Mouse (Mus musculus): ENCODE measurements around the gene Klhdc7a. TPM values are rescaled to one million over a fixed set of nuclear protein-coding genes. Genes with fewer than 3 reads are reported as not detected.
A peak's percentile ranks its signal among the peaks of the same experiment; 100 is the strongest.

The Klhdc7a gene
- polyA plus RNA-seq, 1 experiment from 2014 or later = 4.1 TPM

DNA sequence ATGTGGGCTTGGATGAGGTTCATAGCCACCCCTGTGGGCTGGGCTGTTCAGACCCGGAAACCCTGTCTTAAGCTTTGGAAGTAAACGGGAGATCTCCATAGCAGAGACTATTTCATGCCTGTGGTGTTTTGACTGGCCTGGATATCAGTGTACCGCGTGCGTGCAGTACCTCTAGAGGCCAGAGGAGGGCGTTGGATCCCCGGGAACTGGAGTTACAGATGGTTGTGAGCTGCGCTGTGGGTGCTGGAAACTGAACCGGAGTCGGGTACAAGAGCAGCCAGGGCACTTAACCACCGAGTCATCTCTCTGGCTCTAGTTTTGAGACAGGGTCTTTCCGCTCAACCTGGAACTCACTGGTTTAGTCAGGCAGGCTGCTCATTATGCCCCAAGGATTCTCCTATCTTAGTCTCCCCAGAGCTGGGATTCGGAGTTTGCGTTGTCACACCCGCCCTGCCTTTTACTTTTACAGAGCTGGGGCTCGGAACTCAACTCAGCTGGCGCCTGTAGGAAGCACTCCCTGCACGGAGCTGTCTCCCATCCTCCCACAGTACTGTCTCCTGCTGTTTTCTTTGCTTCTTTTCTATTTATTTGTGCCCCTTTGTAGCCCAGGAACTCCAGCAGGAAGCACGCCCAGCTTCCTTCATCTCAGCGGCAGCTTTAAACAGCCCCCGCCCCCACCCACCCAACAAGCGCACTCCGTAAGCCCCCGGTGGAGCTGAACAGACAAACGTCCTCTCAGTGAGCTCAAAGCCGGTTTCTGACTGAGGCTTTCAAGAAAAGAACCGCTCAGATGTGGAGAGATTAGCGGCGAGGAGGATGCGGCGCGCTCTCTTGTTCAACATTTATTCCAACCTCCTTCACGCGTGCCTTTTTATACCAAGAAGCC lies 42.3 kb downstream of the Klhdc7a start:
- H3K9ac ChIP-seq (ENCODE audit: low read depth, low read length) = no peak overlapping the region
- peak overlapping the region; percentile 28 for H3K4me3 ChIP-seq (ENCODE audit: low read length)
- 0 out of 2 replicates have a peak, but pooled peaks have one; percentile 28 for ATAC-seq (ENCODE audit: low FRiP score, low TSS enrichment)
- H3K4me1 ChIP-seq (ENCODE audit: control insufficient read depth, insufficient read depth, low read length) = peaks cover 8% of the 10 kb centered on the region; the same call in 1 of the 2 replicates
- no peaks in the 10 kb centered on the region for H3K36me3 ChIP-seq (ENCODE audit: control insufficient read depth, insufficient read depth, low read length)
- H3K27me3 ChIP-seq (ENCODE audit: control insufficient read depth, insufficient read depth, low read length) = peaks cover 22% of the 10 kb centered on the region
- H3K27ac ChIP-seq (ENCODE audit: low read depth, low read length) = no peak overlapping the region
- peak overlapping the region; percentile 46 for H3K4me2 ChIP-seq (replicated peaks; ENCODE audit: low read depth, low read length)
- WGBS = 18% methylated on average over 34 of the region's 34 CpGs
- no peaks in the 10 kb centered on the region; the same call in 1 of the 2 replicates for H3K9me3 ChIP-seq (ENCODE audit: control insufficient read depth, low read length)

DNA sequence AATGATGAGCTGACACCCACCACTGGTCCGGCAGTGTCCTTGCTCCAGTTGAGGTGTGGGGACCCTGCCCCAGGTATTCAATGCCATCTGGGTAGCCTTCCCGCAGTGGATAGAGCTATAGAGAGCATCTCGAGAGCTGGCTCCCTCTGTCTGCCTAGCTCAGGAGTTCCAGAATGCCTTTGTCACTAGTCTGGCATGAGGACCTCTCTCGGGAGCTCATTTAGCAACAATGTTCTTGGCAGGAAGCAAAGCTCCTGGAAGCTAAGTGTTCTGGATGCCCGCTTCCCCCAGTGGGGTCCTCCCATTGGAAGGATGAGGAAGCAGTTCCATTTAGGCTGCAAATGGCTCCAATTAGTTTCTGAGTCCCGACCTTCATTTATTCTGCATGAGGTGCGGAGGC lies 51.1 kb downstream of the Klhdc7a start:
- Histone ChIP-seq H3K4me3 (ENCODE audit: low read length) (no peak overlapping the region), H3K9me3 (ENCODE audit: control insufficient read depth, low read length) (no peaks in the 10 kb centered on the region), H3K36me3 (ENCODE audit: control insufficient read depth, insufficient read depth, low read length) (no peaks in the 10 kb centered on the region), H3K4me1 (ENCODE audit: control insufficient read depth, insufficient read depth, low read length) (no peaks in the 10 kb centered on the region), H3K27me3 (ENCODE audit: control insufficient read depth, insufficient read depth, low read length) (0 out of 2 replicates have a peak, but pooled peaks cover 3% of the 10 kb centered on the region), H3K4me2 (replicated peaks; ENCODE audit: low read depth, low read length) (no peak overlapping the region), H3K9ac (ENCODE audit: low read depth, low read length) (no peak overlapping the region), H3K27ac (ENCODE audit: low read depth, low read length) (no peak overlapping the region)
- 73% methylated on average over 7 of the region's 7 CpGs for WGBS
- ATAC-seq (ENCODE audit: low FRiP score, low TSS enrichment) = no peak

MicroRNAs encoded within 50 kb of the gene (microRNA counts, 519-probe panel; counts per million panel counts)
- microRNA mmu-miR-2139 = not detected

Small RNA genes within 50 kb of the gene (microRNA-seq; reads per million reads assigned to microRNA genes)
- gene Mir2139 = not detected

Other genes starting within 250 kb of the Klhdc7a start
- gene Pax7, start 134.5 kb downstream of the Klhdc7a start, polyA plus RNA-seq (2014; fragmentation: Nextera tagmentation; extraction: Ambion mirVana) = not detected in 2 replicates